In the genomic region with DNA sequence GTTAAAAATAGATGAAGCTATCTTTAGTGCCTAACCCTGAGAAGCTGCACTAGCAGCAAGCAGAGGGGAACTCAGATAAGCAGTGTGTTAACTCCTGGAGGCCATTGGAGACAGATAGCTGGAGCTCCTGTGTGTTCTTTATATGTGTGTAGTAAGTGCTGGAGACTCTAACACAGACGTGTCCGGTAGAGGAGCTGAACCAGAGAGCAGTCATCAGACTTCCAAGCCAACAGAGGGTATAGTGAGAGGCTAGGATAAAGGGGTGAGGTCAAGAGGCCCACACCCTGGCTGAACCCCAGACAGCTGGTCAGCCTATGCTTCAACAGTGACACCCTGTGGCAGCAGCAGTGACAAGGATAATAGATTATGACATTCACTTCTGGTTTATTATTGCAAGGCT, we compare ENCODE assay signal across 9 mouse cellular contexts.
DNase-seq lines count a peak whose midpoint lies in the region; ATAC-seq and TF ChIP-seq lines count a peak whose summit lies in the region.
"Had no signal": no experiment of that assay in that cellular context is flagged by ENCODE, and none has a peak within 500 bp of the region (broad histone marks: within the 10 kb centered on the region; RNA-seq: fewer than 3 reads in every experiment).

No protein-coding gene starts in this region.

- no peaks in the 10 kb centered on the region for H3K9me3 ChIP-seq in kidney, embryonic 15.5 days (replicated peaks)
- no peaks in the 10 kb centered on the region for H3K9me3 ChIP-seq in heart, embryonic 16.5 days (replicated peaks; ENCODE audit: control insufficient read depth, low read length)

- TF ChIP-seq POLR2A in thymus, adult 2 months (IDR thresholded peaks at IDR 0.05; ENCODE audit: control insufficient read depth, extremely low read depth, insufficient read depth, low read length, poor library complexity) = no peak

- no peak for TF ChIP-seq CTCF in thymus, adult 2 months (IDR thresholded peaks at IDR 0.05; ENCODE audit: borderline replicate concordance, control insufficient read depth, extremely low read depth, insufficient read depth, low read length, poor library complexity)

- intact Hi-C loops in left cerebral cortex, postnatal 10 days (cut with DNase I) = no loop called here

- H3K4me1 ChIP-seq in kidney, embryonic 15.5 days = no peaks in the 10 kb centered on the region
- 0 out of 2 replicates have a peak, but pooled peaks cover 2% of the 10 kb centered on the region for H3K4me1 ChIP-seq in heart, embryonic 16.5 days (ENCODE audit: control insufficient read depth, insufficient read depth, low read length)
- H3K4me1 ChIP-seq in thymus, adult 2 months (replicated peaks; ENCODE audit: control insufficient read depth, insufficient read depth, low read length) = no peaks in the 10 kb centered on the region

- DNase-seq in kidney, postnatal 14 days = no peak
- DNase-seq in cerebellum, postnatal 14 days = peak; percentile 65 to 75
- DNase-seq in left cerebral cortex, postnatal 10 days (ENCODE audit: extremely low spot score in 1 of 2, low spot score in 2 of 2) = peak; percentile 0 to 13
- no peak for DNase-seq in adipocyte (ENCODE audit: low spot score)
- no peak for DNase-seq in thymus, adult 2 months

- no peak overlapping the region for H3K4me2 ChIP-seq in kidney, embryonic 15.5 days
- H3K4me2 ChIP-seq in heart, embryonic 16.5 days (ENCODE audit: low read depth, low read length) = peak overlapping the region; percentile 34

- H3K4me3 ChIP-seq in kidney, embryonic 15.5 days (replicated peaks) = no peak overlapping the region
- H3K4me3 ChIP-seq in heart, embryonic 16.5 days (ENCODE audit: low read length) = no peak overlapping the region
- no peak overlapping the region for H3K4me3 ChIP-seq in thymus, adult 2 months (ENCODE audit: control insufficient read depth, insufficient read depth, low read length)

- H3K36me3 ChIP-seq in kidney, embryonic 15.5 days = no peaks in the 10 kb centered on the region
- no peaks in the 10 kb centered on the region for H3K36me3 ChIP-seq in heart, embryonic 16.5 days (ENCODE audit: control insufficient read depth, insufficient read depth)
- H3K36me3 ChIP-seq in thymus, adult 2 months (ENCODE audit: control insufficient read depth, insufficient read depth, low read length) = no peaks in the 10 kb centered on the region

- no peaks in the 10 kb centered on the region for H3K27me3 ChIP-seq in kidney, embryonic 15.5 days
- no peaks in the 10 kb centered on the region for H3K27me3 ChIP-seq in heart, embryonic 16.5 days (ENCODE audit: control insufficient read depth, insufficient read depth, low read length)
- no peaks in the 10 kb centered on the region for H3K27me3 ChIP-seq in thymus, adult 2 months (ENCODE audit: control insufficient read depth, insufficient read depth, low read length)
- H3K27me3 ChIP-seq: Patski had no signal

- 0 out of 2 replicates have a peak, but pooled peaks have one; percentile 18 for ATAC-seq in kidney, embryonic 15.5 days (replicated peaks; ENCODE audit: low FRiP score)
- ATAC-seq in heart, embryonic 16.5 days (replicated peaks; ENCODE audit: extremely low read depth, insufficient read depth, low FRiP score) = peak; percentile 89
- no peak for ATAC-seq in erythroblast, adult 5-6 weeks (replicated peaks; ENCODE audit: low FRiP score, poor library complexity, severe bottlenecking)
- ATAC-seq: Patski had no signal

- H3K9ac ChIP-seq in kidney, embryonic 15.5 days = no peak overlapping the region
- no peak overlapping the region for H3K9ac ChIP-seq in heart, embryonic 16.5 days (ENCODE audit: low read length)

- no peak overlapping the region for H3K27ac ChIP-seq in kidney, embryonic 15.5 days
- H3K27ac ChIP-seq in heart, embryonic 16.5 days (ENCODE audit: low read length) = peak overlapping the region; percentile 79
- no peak overlapping the region for H3K27ac ChIP-seq in thymus, adult 2 months (ENCODE audit: control insufficient read depth, insufficient read depth, low read length)

- 38% methylated on average over 2 of the region's 2 CpGs for WGBS in kidney, embryonic 15.5 days
- WGBS in heart, embryonic 16.5 days = 15% methylated on average over 2 of the region's 2 CpGs
- WGBS in thymus, adult 2 months = 61% methylated on average over 2 of the region's 2 CpGs

Comparison
In these comparisons a context has a peak if more than half of its experiments do, and no peak if none do; other contexts are left out.
1. DNase-seq: peak in cerebellum, postnatal 14 days (2 of 2) and left cerebral cortex, postnatal 10 days (2 of 2); none in kidney, postnatal 14 days (single experiment), adipocyte (single experiment) and thymus, adult 2 months (single experiment).